Mouse (Mus musculus) forebrain, embryonic 16.5 days (tissue): ENCODE results near the gene Myrf. TPM values are rescaled to one million over a fixed set of nuclear protein-coding genes. Genes with fewer than 3 reads are reported as not detected.
A peak's percentile ranks its signal among the peaks of the same experiment; 100 is the strongest.

Experiments
- ATAC-seq: fragments of 200-750 bp; cut with Nextera tagmentation; 2 replicates; pipeline ENCODE4 v1.8.0; 2017; ENCODE audit warnings: mild to moderate bottlenecking, moderate library complexity
- H3K27ac ChIP-seq: fragments of 300-500 bp; sonication (generic); 2 replicates; pipeline ENCODE4 v1.5.1; 2014; ENCODE audit warnings: low read length, control low read depth
- H3K27me3 ChIP-seq: fragments of 300-500 bp; sonication (generic); replicated peaks from 2 replicates; pipeline ENCODE4 v1.6.1; 2014; ENCODE audit warnings: low read length; ENCODE audit not compliant: control insufficient read depth, insufficient read depth
- H3K36me3 ChIP-seq: fragments of 300-500 bp; sonication (generic); 2 replicates; pipeline ENCODE4 v1.6.1; 2014; ENCODE audit not compliant: control insufficient read depth, insufficient read depth
- H3K4me1 ChIP-seq: fragments of 300-500 bp; sonication (generic); replicated peaks from 2 replicates; pipeline ENCODE4 v1.6.1; 2014; ENCODE audit warnings: low read length; ENCODE audit not compliant: control insufficient read depth, insufficient read depth
- H3K4me2 ChIP-seq: fragments of 300-500 bp; sonication (generic); 2 replicates; pipeline ENCODE4 v1.6.1; 2014; ENCODE audit warnings: mild to moderate bottlenecking, low read length, control low read depth
- H3K4me3 ChIP-seq: fragments of 300-500 bp; sonication (generic); replicated peaks from 2 replicates; pipeline ENCODE4 v1.5.1; 2014; ENCODE audit warnings: mild to moderate bottlenecking, low read length, control low read depth
- H3K9ac ChIP-seq: fragments of 300-500 bp; sonication (generic); replicated peaks from 2 replicates; pipeline ENCODE4 v1.6.1; 2014; ENCODE audit warnings: low read depth, low read length, control low read depth
- H3K9me3 ChIP-seq: fragments of 300-500 bp; sonication (generic); 2 replicates; pipeline ENCODE4 v1.6.1; 2016; ENCODE audit warnings: low read length; ENCODE audit not compliant: control insufficient read depth
- WGBS: fragments of 180-500 bp; shearing (Covaris S2); extraction: QIAGEN DNeasy Blood & Tissue Kit; methylation state at CpG from one replicate; pipeline ENCODE4 v1.1.7; 2014; 5-methylcytosine and 5-hydroxymethylcytosine counted together
- polyA plus RNA-seq: library from polyadenylated mRNA; unstranded; fragments of >200 nt; fragmentation: Nextera tagmentation; extraction: Ambion mirVana; gene quantifications from 2 replicates; pipeline ENCODE4 v1.2.1, GENCODE M21; 2015

Gene Myrf
- polyA plus RNA-seq, 1 experiment from 2014 or later: 0.30 TPM

DNA sequence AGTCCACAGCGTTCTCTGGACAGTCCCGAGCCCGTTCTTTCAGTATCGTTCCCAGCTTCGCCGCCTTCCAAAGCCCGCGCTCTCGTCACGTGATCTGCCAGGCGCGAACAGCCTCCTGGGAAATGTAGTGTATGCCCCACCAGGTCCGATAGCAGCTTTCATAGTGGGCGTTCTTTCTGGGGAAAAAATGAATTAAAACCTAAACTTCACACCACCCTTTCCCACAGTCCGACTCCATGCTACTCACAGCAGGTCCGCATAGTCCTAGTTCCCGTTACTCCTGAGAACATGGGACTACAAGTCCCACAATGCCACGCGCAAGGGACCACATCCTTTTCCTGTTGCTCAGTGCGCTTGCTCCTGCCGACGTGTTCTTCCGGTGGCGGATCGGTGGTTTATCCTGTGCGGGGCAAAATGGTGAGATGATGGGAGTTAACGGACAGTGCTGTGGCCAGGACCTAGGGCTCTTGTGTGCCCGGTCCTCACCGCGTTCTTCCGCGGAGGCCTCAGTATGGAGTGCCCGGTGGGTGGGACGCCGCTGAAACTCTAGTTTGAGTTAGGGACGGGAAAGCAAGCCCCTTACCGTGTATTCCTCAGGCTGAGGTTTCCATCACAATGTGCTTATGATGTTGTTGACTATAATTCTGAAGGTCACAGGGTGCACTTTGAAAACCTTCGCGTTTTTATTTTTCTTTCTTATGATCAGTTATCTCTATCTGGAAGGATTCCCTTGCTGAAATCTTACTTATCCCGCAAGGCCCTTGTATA lies 36.5 kb downstream of the Myrf start, which contains the start of the genes Tmem258 and Fen1:
TSS of gene Tmem258 (plus strand) at position 167 of the 768 bp plus-strand sequence.
TSS of gene Fen1 (minus strand) at position 322 of the 768 bp plus-strand sequence.
- Histone ChIP-seq H3K4me1 (peaks cover 20% of the 10 kb centered on the region), H3K27me3 (no peaks in the 10 kb centered on the region), H3K4me3 (peak within 1 kb of the TSS; percentile 56), H3K4me2 (peak within 1 kb of the TSS; percentile 90), H3K9me3 (no peaks in the 10 kb centered on the region), H3K9ac (peak within 1 kb of the TSS; percentile 91), H3K36me3 (peaks cover 11% of the 10 kb centered on the region), H3K27ac (peak within 1 kb of the TSS; percentile 81)
- peak; percentile 95 for ATAC-seq
- WGBS: under 1% methylated on average over 40 of the region's 40 CpGs

DNA sequence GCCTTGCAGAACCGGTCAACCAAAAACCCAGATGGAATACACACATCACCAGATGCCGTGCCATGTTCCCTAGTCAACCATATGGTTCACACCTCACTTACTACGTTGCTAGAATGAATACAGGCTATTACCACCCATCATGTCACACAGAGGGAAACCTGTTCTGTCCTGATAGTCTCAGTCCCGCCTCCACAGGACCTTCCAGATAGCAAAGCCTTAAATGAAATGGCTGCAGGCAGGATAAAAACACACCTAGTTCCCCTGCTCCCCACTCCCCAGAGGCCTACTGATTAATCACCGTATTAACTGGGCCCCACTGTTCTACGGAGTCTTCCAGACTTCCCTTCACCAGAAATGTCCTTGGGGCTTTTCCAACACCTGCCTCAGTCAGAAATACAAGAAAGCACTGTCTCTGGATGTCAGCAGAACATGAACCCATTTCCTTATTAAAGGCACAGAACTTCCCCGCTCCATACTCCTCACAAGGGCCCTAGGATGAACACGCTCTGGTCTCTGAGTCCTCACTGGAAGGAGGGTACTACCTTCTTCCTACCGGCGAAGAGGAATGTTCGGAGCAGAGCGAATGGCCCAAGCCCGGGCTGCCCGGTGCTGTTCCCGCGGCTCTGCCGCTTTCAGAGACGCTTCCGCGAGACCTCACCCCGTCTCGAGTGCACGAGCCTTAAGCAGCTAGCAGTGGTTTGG lies 37.3 kb downstream of the Myrf start:
- Histone ChIP-seq H3K9ac (peak overlapping the region; percentile 91), H3K27me3 (no peaks in the 10 kb centered on the region), H3K27ac (peak overlapping the region; percentile 81; the same call in 1 of the 2 replicates), H3K4me2 (peak overlapping the region; percentile 90), H3K9me3 (no peaks in the 10 kb centered on the region), H3K4me3 (peak overlapping the region; percentile 56), H3K36me3 (peaks cover 11% of the 10 kb centered on the region), H3K4me1 (peaks cover 20% of the 10 kb centered on the region)
- ATAC-seq: peak; percentile 57; the same call in 1 of the 2 replicates
- 1% methylated on average over 23 of the region's 23 CpGs for WGBS

DNA sequence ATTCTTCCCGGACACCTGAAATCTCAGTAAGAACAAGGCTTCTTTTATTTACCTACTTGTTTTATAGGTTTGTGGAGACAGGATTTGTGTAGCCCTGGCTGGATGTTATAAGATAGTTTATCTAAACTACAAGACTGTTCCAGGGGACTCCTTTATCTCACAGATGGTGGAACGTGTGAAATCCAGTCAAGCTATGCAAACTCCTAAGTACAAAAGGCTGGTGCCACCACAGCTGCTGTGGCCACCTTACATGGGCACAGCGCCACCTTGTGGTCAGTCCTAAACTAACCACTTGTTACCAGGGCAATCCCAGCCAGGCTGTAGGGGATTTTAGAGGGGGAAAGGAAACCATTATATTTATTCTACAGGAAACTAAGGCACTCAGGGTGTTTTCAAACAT lies 41.8 kb downstream of the Myrf start:
- H3K9me3 ChIP-seq: no peaks in the 10 kb centered on the region
- peaks cover 9% of the 10 kb centered on the region for H3K4me1 ChIP-seq
- peak; percentile 27; the same call in 1 of the 2 replicates for ATAC-seq
- H3K4me3 ChIP-seq: no peak overlapping the region
- H3K9ac ChIP-seq: no peak overlapping the region
- WGBS: 30% methylated on average over 3 of the region's 3 CpGs
- H3K27ac ChIP-seq: no peak overlapping the region
- no peak overlapping the region for H3K4me2 ChIP-seq
- no peaks in the 10 kb centered on the region for H3K27me3 ChIP-seq
- peaks cover 22% of the 10 kb centered on the region for H3K36me3 ChIP-seq

DNA sequence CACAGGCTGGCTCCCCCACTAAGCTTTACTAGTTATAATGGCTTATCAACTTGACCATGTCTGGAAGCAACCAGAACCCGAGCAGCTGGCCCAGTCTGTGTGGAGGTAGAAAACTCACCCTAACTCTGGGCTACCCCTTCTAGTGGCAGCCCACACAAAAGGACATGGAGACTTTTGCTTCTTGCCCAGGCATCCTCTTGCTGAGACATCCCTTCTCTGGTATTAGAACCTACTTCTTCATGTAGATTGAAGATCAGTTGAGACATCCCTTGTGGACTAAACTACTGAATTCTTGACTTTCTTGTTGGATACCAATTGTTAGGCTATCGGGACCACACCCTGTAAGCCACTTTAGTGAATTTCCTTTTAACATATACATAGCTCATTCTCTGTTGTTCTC lies 42.3 kb downstream of the Myrf start:
- peaks cover 24% of the 10 kb centered on the region for H3K36me3 ChIP-seq
- peaks cover 8% of the 10 kb centered on the region for H3K4me1 ChIP-seq
- H3K9me3 ChIP-seq: no peaks in the 10 kb centered on the region
- ATAC-seq: no peak
- no peak overlapping the region for H3K9ac ChIP-seq
- WGBS: 70% methylated on average over 2 of the region's 2 CpGs
- no peak overlapping the region for H3K27ac ChIP-seq
- no peak overlapping the region for H3K4me2 ChIP-seq
- no peaks in the 10 kb centered on the region for H3K27me3 ChIP-seq
- no peak overlapping the region for H3K4me3 ChIP-seq

DNA sequence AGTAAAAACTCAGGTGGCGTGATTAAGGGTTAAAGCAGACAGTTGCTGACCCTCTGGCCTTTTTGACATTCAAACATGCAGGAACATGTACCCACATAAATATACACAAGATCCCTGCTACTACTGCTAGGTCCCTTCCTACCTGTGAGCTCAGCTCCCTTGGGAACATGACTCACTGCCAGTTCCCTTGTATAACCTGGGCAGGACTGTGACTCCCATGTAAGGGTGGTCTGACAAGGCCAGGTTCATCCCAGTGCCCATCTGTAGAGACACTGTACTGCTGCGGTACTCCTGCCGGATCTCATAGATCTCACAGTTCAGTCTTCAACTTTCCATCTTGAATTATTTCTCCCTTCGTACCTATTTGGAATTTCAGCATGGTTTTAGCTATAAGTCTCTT lies 43.4 kb downstream of the Myrf start:
- H3K36me3 ChIP-seq: peaks cover 30% of the 10 kb centered on the region
- no peak overlapping the region for H3K9ac ChIP-seq
- H3K27ac ChIP-seq: no peak overlapping the region
- H3K4me2 ChIP-seq: no peak overlapping the region
- no peak for ATAC-seq
- H3K27me3 ChIP-seq: no peaks in the 10 kb centered on the region
- H3K9me3 ChIP-seq: no peaks in the 10 kb centered on the region
- whole genome bisulfite sequencing: 93% methylated on average over 4 of the region's 4 CpGs
- H3K4me1 ChIP-seq: no peaks in the 10 kb centered on the region
- no peak overlapping the region for H3K4me3 ChIP-seq

DNA sequence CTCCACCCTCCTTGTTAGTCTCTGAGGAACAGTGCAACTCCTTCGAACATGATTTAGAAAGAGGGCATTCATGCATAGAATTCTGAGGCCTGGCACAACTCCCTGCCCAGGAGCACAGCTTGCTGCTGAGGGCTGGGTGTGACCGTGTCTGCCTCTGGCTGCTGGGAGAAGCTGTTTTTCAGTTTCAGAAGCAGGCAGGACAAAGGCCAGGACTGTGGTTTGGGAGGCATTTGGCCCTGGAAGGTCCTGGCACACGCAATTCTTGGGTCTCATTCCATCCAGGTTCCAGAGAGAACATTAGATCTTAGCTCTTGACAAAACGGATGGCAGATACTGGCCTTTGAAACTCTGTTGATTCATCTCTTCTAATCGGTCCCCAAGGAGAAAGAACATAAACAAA lies 45.3 kb downstream of the Myrf start:
- no peak overlapping the region for H3K9ac ChIP-seq
- H3K27ac ChIP-seq: no peak overlapping the region
- ATAC-seq: no peak
- H3K4me3 ChIP-seq: no peak overlapping the region
- H3K27me3 ChIP-seq: no peaks in the 10 kb centered on the region
- no peak overlapping the region for H3K4me2 ChIP-seq
- WGBS: 67% methylated on average over 5 of the region's 5 CpGs
- no peaks in the 10 kb centered on the region for H3K9me3 ChIP-seq
- H3K36me3 ChIP-seq: peaks cover 30% of the 10 kb centered on the region
- no peaks in the 10 kb centered on the region for H3K4me1 ChIP-seq

DNA sequence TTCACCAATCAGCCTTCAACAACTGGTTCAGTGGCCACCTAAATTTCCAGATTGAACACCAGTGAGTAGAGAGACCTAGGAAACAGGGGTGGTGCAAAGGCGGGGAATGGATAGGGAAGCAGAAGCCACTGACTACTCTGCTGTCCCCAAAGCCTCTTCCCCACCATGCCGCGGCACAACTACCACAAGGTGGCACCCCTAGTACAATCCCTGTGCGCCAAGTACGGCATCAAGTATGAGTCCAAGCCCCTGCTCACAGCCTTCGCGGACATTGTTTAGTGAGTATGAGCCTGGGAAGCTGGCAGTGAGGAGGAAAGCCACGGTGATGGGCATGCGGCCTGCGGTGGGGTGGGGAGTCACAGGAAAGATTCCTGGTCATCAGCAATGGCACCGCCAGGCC lies 46.2 kb downstream of the Myrf start:
- Histone ChIP-seq H3K9ac (no peak overlapping the region), H3K27ac (no peak overlapping the region), H3K27me3 (no peaks in the 10 kb centered on the region), H3K9me3 (no peaks in the 10 kb centered on the region), H3K4me1 (no peaks in the 10 kb centered on the region), H3K36me3 (peaks cover 31% of the 10 kb centered on the region), H3K4me2 (no peak overlapping the region), H3K4me3 (no peak overlapping the region)
- WGBS: 85% methylated on average over 11 of the region's 11 CpGs
- no peak for ATAC-seq

DNA sequence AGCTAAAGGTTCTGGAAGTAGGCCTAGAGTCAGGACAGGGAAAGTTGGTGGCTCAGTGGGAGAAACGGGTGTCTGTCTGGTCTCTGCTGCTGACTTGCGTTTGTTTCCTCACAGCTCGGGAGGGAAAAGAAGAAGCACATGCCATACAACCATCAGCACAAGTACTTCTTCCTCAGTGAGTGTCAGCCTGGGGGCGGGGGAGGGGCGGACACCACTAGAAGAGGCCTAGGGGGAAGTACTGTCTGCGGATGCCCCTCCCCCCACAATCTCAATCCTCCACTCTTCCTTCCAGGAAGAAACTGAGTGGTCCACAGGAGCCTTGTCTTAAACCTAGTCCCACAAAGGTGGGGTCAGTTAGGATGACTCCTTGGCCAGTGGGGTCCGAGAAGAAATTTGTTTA lies 49.2 kb downstream of the Myrf start:
- H3K9me3 ChIP-seq: no peaks in the 10 kb centered on the region
- no peak overlapping the region for H3K4me2 ChIP-seq
- H3K27me3 ChIP-seq: no peaks in the 10 kb centered on the region
- H3K27ac ChIP-seq: no peak overlapping the region
- WGBS: 91% methylated on average over 7 of the region's 7 CpGs
- H3K4me3 ChIP-seq: no peak overlapping the region
- H3K9ac ChIP-seq: no peak overlapping the region
- peaks cover 40% of the 10 kb centered on the region for H3K36me3 ChIP-seq
- peaks cover 25% of the 10 kb centered on the region for H3K4me1 ChIP-seq
- no peak for ATAC-seq

DNA sequence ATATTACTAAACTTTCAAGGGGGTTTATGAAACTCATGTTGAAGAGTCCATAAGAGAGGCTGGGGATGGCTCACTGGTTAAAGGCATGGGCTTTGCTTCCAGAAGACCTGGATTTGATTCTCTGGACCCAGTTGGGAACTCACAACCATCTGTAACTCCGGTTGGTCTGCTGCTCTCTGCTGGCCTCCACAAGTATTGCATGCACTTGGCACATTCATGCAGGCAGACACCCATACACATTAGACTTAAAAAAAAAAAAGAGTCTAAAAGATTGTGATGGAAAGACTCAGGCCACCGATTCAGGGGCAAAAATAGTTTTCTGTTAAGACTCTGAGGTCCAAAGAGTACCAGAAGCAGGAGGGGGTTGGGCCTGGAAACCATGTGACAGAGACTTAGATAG lies 49.8 kb downstream of the Myrf start:
- no peak overlapping the region for H3K27ac ChIP-seq
- no peak overlapping the region for H3K9ac ChIP-seq
- ATAC-seq: no peak
- peaks cover 39% of the 10 kb centered on the region for H3K36me3 ChIP-seq
- no peaks in the 10 kb centered on the region for H3K27me3 ChIP-seq
- H3K4me2 ChIP-seq: no peak overlapping the region
- H3K9me3 ChIP-seq: no peaks in the 10 kb centered on the region
- WGBS: 41% methylated on average over 2 of the region's 2 CpGs
- peaks cover 31% of the 10 kb centered on the region for H3K4me1 ChIP-seq
- H3K4me3 ChIP-seq: no peak overlapping the region
